Mouse (Mus musculus) heart, embryonic 10.5 days (tissue): Measurements from ENCODE around the gene Rft1. TPM values are rescaled to one million over a fixed set of nuclear protein-coding genes. Genes with fewer than 3 reads are reported as not detected.

Experiments used
- DNase-seq: peaks from one replicate; pipeline ENCODE4 v3.0.0-alpha.2; 2017; ENCODE audit warnings: low spot score
- H3K27ac ChIP-seq: fragments of 300-500 bp; sonication (generic); 2 replicates; pipeline ENCODE4 v1.5.1; 2016; ENCODE audit warnings: mild to moderate bottlenecking
- H3K27me3 ChIP-seq: fragments of 300-500 bp; sonication (generic); 2 replicates; pipeline ENCODE4 v1.6.1; 2016; ENCODE audit warnings: mild to moderate bottlenecking; ENCODE audit not compliant: poor library complexity, insufficient read depth, severe bottlenecking
- H3K36me3 ChIP-seq: fragments of 300-500 bp; sonication (generic); 2 replicates; pipeline ENCODE4 v1.6.1; 2016; ENCODE audit warnings: mild to moderate bottlenecking, moderate library complexity
- H3K4me1 ChIP-seq: fragments of 300-500 bp; sonication (generic); 2 replicates; pipeline ENCODE4 v1.6.1; 2016; ENCODE audit warnings: mild to moderate bottlenecking
- H3K4me3 ChIP-seq: fragments of 300-500 bp; sonication (generic); 2 replicates; pipeline ENCODE4 v1.5.1; 2016; ENCODE audit warnings: mild to moderate bottlenecking, moderate library complexity
- H3K9me3 ChIP-seq: fragments of 300-500 bp; sonication (generic); 2 replicates; pipeline ENCODE4 v1.6.1; 2016; ENCODE audit warnings: mild to moderate bottlenecking, moderate library complexity
- WGBS: fragments of 180-500 bp; shearing (Covaris S2); methylation state at CpG from one replicate; pipeline ENCODE4 v1.1.7; 2016; 5-methylcytosine and 5-hydroxymethylcytosine counted together
- polyA plus RNA-seq: library from polyadenylated mRNA; unstranded; fragments of >200 nt; fragmentation: Nextera tagmentation; extraction: Ambion mirVana; gene quantifications from 2 replicates; pipeline ENCODE4 v1.2.1, GENCODE M21; 2016

Rft1 gene
- 11.6 and 11.8 TPM in 2 replicates for polyA plus RNA-seq

DNA sequence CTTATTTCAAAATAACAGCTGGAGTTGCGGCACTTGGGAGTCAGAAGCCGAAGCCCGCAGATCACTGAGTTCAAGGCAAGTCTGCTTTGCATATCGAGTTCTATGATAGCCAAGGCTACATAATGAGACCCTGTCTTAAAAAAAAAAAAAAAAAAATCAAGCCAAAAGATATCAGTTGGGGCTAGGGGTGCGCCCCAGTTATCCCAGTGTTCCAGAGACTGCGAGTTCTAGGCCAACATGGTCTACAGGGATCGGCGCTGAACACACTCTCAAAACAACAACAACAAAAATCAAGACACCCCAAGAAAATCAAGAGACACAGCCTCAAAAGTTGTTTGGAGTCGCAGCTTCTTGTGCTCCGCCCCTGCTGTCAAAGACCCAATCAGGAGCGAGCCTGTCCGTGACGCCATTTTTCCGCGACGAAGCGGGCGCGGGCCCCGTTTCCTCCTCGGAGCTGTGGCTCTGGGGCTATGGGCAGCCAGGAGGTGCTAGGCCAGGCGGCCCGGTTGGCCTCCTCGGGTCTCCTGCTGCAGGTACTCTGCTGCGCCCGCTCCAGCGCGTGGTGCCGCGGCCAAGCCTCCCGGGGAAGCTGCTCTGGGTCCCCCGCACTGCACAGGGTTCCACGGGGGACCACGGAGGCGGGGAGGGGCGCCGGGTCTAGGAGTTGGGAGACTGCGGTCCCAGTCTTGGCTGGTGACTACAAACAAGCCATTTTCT lies at the start of gene Rft1:
Rft1 (plus strand) TSS at position 418 of the 717 bp plus-strand sequence.
- peaks cover 12% of the 10 kb centered on the region; the same call in 1 of the 2 replicates for H3K4me1 ChIP-seq

DNA sequence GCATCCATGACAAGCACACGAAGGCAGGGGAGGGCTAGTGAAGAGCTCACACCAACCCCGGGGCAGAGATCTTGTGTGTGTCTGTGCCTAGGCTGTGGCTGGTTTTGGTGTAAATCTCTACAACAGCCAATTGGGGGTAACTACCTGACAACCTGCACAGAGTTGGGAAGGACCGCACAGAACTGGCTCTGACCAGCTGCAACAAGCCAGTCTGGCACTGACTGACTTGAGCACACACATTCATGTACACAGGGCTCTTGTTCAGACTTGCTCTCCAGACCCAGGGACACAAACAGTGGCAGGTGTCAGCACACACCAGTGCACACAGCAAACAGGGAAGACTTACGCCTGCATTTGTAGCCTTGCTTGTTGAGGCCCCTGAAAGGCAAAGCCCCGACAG lies 47.3 kb upstream of the Rft1 start:
- no peaks in the 10 kb centered on the region for H3K9me3 ChIP-seq
- H3K4me3 ChIP-seq: no peak overlapping the region
- peaks cover 56% of the 10 kb centered on the region for H3K36me3 ChIP-seq
- H3K27ac ChIP-seq: no peak overlapping the region
- H3K27me3 ChIP-seq: no peaks in the 10 kb centered on the region
- no peak for DNase-seq
- 83% methylated on average over 5 of the region's 5 CpGs for WGBS
- H3K4me1 ChIP-seq: peaks cover 22% of the 10 kb centered on the region

More for the DNA sequence above, at the start of gene Rft1:
- DNase-seq: peak; percentile 99
- Histone ChIP-seq H3K36me3 (peaks cover 3% of the 10 kb centered on the region; the same call in 1 of the 2 replicates), H3K4me3 (peak within 1 kb of the TSS; percentile 98), H3K27ac (peak within 1 kb of the TSS; percentile 99), H3K9me3 (no peaks in the 10 kb centered on the region), H3K27me3 (no peaks in the 10 kb centered on the region; the same call in 1 of the 2 replicates)
- 2% methylated on average over 38 of the region's 38 CpGs for WGBS

DNA sequence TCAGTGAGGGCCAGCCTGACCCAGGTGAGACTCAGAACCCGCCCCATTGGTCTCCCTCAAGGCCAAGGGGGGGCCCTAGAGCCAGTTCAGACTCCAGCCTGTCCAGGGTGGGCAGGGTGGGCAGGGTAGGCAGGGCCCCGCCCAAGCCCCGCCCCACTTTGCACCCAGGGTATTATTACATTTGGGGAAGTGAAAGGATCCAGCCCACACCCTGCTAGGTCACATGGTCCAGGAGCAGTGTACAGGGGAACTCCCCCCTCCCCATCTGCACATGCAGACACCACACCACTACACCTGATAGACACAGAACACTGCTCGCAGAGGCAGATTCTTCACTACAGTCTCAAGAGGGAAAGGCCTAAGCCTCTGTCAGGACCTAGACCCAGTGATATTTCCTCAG lies 46.5 kb upstream of the Rft1 start:
- H3K27ac ChIP-seq: no peak overlapping the region
- H3K4me1 ChIP-seq: peaks cover 23% of the 10 kb centered on the region
- no peaks in the 10 kb centered on the region for H3K9me3 ChIP-seq
- no peak overlapping the region for H3K4me3 ChIP-seq
- peaks cover 47% of the 10 kb centered on the region for H3K36me3 ChIP-seq
- DNase-seq: no peak
- H3K27me3 ChIP-seq: no peaks in the 10 kb centered on the region
- 83% methylated on average over 4 of the region's 4 CpGs for WGBS

DNA sequence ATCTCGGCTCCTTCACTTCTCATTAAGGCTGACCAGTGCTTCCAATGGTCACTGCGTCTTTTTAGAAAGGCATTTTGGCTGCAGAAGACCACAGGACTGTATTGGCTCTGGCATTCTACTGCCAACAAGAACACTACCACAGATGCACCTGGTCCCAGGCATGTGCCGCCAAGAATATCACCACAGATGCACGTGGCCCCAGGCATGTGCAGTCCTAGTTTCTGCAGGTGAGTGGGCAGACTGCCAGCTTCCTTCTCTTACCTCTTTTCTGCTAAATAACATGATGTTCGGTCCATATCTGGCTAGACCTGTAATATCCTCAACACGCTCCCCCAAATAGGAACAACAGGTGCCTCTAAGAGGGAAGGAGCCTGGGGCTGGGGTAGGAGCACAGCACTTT lies 46.0 kb upstream of the Rft1 start:
- no peaks in the 10 kb centered on the region for H3K27me3 ChIP-seq
- H3K36me3 ChIP-seq: peaks cover 46% of the 10 kb centered on the region
- no peak for DNase-seq
- no peak overlapping the region for H3K4me3 ChIP-seq
- peaks cover 25% of the 10 kb centered on the region for H3K4me1 ChIP-seq
- no peaks in the 10 kb centered on the region for H3K9me3 ChIP-seq
- H3K27ac ChIP-seq: no peak overlapping the region
- WGBS: 90% methylated on average over 6 of the region's 6 CpGs

DNA sequence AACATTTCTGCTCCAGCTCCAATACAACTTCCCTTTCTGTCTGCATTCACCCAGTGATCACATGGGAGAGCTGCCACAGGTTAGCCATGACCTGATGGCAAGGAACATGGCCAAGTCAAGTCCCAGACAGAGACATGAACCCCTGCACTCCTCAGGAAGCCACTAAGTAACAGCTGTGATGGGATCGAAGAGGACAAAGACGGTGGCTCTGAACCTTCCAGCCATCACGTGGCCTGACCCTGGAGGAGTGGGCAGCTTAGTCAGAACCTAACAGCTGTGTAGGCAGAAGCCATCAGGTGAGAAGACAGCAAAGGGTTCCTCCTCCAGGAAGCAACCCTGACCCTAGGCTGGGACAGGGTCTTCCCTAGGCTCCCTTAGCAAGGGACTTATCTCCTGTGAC lies 44.7 kb upstream of the Rft1 start:
- Histone ChIP-seq H3K27ac (no peak overlapping the region), H3K27me3 (no peaks in the 10 kb centered on the region; the same call in 1 of the 2 replicates), H3K9me3 (no peaks in the 10 kb centered on the region), H3K4me1 (peaks cover 27% of the 10 kb centered on the region), H3K36me3 (peaks cover 40% of the 10 kb centered on the region), H3K4me3 (no peak overlapping the region)
- 88% methylated on average over 3 of the region's 3 CpGs for WGBS
- DNase-seq: no peak

DNA sequence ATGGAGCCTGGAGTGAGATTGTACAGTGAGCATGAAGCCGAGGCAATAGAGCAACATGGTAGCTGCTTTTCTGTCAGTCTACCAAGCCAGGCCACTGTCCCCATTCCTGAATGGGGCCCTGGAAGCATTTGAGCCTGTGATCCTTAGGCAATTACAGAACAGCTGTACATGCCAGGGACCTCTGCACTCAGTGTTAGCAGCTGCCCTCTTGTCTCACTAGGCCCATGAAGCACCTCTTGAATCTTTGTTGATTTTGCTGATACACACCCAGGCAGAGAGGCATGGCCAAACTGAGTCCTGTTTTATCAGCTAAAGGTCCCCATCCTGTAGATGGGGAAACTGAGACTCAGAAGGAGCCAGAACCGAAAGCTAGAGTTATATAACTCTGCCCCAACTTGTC lies 43.9 kb upstream of the Rft1 start:
- Histone ChIP-seq H3K27me3 (no peaks in the 10 kb centered on the region; the same call in 1 of the 2 replicates), H3K27ac (no peak overlapping the region), H3K9me3 (no peaks in the 10 kb centered on the region), H3K36me3 (peaks cover 38% of the 10 kb centered on the region), H3K4me3 (no peak overlapping the region), H3K4me1 (peaks cover 31% of the 10 kb centered on the region)
- no peak for DNase-seq
- 80% methylated on average over 2 of the region's 2 CpGs for WGBS

DNA sequence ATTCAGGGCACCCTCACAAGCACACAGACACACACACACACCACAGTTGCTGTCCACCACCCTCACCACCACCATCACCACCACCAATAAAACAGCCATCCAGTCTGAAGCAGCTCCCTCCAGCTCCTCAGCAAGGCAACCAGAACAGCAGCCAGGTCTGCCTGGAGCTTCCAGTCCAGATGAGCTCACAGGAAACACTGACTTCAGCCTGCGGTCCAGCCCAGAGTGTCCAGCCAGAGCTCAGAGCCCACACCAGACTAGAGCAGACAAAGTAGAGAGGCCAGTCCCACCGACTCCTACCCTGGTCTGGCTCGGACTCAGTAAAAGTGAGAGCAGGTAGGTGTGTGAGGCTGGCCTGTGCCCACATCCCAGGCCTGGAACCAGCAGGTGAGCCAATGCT lies 43.2 kb upstream of the Rft1 start:
- no peak overlapping the region for H3K4me3 ChIP-seq
- no peaks in the 10 kb centered on the region; the same call in 1 of the 2 replicates for H3K27me3 ChIP-seq
- 73% methylated on average over 3 of the region's 3 CpGs for WGBS
- H3K9me3 ChIP-seq: no peaks in the 10 kb centered on the region
- H3K4me1 ChIP-seq: peaks cover 31% of the 10 kb centered on the region
- DNase-seq: no peak
- peaks cover 32% of the 10 kb centered on the region for H3K36me3 ChIP-seq
- no peak overlapping the region for H3K27ac ChIP-seq

DNA sequence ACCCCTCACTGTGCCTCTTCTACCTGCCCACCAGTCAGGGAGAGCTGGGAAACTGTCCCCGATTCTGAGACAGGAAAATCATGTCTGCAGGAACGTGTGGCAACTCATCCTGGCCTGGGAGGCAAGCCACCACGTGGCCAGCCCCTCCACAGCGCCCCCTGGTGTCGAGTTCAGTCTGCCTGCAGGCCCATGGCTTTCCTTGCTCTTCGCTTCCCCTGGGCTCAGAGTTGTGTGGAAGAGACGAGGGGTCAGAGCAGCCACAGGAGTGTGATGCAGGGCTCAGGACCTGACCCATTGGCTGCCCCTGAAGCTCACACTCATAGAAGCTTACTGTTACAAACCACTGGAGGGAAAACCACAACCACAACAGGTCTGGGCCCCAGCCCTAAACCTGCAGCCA lies 41.6 kb upstream of the Rft1 start:
- H3K27me3 ChIP-seq: no peaks in the 10 kb centered on the region; the same call in 1 of the 2 replicates
- peaks cover 31% of the 10 kb centered on the region for H3K4me1 ChIP-seq
- WGBS: 20% methylated on average over 7 of the region's 7 CpGs
- H3K36me3 ChIP-seq: peaks cover 21% of the 10 kb centered on the region
- peak; percentile 88 for DNase-seq
- no peaks in the 10 kb centered on the region for H3K9me3 ChIP-seq
- no peak overlapping the region for H3K27ac ChIP-seq
- H3K4me3 ChIP-seq: no peak overlapping the region

DNA sequence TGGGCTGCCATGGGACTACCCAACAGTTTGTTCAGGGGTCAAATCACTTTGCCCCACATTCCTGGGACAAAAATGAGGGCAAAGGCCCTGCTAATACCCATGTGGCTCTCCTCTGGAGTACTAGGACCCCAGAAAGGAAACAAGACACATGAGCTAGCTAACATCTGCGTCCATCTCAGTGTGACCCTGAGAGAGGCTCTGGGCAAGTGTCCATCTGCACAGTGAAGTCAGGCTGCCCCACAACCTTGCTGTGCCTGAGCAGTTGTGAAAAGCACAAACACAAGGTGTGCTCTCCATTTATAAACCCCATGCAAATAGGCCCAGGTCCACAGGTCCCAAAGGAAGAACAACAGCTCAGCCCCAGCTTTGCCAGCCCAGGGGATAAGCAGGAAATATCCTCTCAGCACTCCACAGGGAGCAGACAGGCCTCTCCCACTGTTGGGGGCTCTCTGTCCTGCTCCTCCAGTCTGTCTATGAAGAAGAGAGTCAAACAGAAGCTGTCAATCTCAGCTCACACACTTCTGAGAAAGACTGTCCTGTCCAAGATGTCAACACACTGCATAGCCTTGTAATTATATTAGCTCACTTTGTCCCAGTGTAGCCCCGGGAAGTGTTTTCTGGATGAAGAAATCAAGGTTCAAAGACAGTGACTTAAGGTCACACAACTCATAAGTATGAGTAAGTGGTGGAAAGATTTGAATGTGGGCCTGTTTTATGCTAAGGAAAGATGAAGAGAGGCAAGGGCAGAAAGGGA lies 41.0 kb upstream of the Rft1 start:
- 83% methylated on average over 2 of the region's 2 CpGs for WGBS
- DNase-seq: no peak
- Histone ChIP-seq H3K36me3 (peaks cover 19% of the 10 kb centered on the region), H3K4me1 (peaks cover 31% of the 10 kb centered on the region), H3K9me3 (no peaks in the 10 kb centered on the region), H3K27ac (no peak overlapping the region), H3K4me3 (no peak overlapping the region), H3K27me3 (no peaks in the 10 kb centered on the region; the same call in 1 of the 2 replicates)

DNA sequence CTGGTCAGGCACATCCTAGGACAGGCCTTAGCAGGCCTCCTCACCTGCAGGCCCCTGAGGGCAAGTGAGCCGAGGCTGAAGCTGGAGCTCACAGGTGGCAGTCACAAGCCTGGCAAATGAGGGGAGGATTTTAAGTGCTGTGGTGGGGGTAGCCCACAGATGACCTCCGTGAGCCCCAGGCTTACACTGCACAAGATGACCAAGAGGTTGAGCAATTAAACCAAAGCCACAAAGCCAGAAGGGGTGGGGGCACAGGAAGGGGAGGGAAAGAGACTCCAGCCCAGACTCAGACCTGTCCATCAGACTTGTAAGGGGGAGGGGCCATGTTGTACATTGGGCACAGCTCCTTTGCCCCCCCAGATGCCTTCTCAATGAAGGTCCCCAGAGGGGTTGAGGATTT lies 37.4 kb upstream of the Rft1 start:
- no peak overlapping the region for H3K4me3 ChIP-seq
- H3K36me3 ChIP-seq: 0 out of 2 replicates have a peak, but pooled peaks cover 4% of the 10 kb centered on the region
- H3K4me1 ChIP-seq: peaks cover 38% of the 10 kb centered on the region
- H3K9me3 ChIP-seq: no peaks in the 10 kb centered on the region
- H3K27ac ChIP-seq: no peak overlapping the region
- 61% methylated on average over 2 of the region's 2 CpGs for WGBS
- H3K27me3 ChIP-seq: no peaks in the 10 kb centered on the region; the same call in 1 of the 2 replicates
- DNase-seq: no peak

DNA sequence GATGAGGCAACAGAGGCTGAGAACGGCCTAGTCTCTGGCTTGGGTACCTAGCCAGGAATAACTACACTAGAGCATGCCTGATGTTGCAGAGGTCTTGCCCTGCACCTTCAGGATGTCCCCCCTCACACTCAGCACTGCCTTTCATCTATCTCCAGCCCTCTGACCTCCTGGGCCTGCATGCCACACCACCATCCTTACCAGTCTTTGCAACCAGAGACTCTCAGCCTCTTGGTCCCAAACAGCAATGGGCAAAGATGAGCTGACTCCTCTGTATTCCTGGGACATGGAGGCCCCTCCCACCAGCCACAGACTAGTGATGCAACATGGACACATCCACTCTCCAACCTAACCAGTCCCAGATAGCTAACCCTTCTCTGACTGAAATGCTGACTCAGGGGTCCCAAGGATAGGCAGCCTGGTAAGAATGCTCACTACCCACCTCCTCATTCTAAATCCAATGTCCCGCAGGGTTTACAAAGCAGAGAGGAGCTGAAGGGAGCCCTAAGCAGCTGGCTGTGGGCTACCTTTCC lies 35.3 kb upstream of the Rft1 start:
- H3K27ac ChIP-seq: no peak overlapping the region
- H3K4me3 ChIP-seq: no peak overlapping the region
- DNase-seq: no peak
- WGBS: 90% methylated on average over 2 of the region's 2 CpGs
- H3K4me1 ChIP-seq: peaks cover 40% of the 10 kb centered on the region
- no peaks in the 10 kb centered on the region for H3K9me3 ChIP-seq
- 0 out of 2 replicates have a peak, but pooled peaks cover 4% of the 10 kb centered on the region for H3K36me3 ChIP-seq
- no peaks in the 10 kb centered on the region; the same call in 1 of the 2 replicates for H3K27me3 ChIP-seq

DNA sequence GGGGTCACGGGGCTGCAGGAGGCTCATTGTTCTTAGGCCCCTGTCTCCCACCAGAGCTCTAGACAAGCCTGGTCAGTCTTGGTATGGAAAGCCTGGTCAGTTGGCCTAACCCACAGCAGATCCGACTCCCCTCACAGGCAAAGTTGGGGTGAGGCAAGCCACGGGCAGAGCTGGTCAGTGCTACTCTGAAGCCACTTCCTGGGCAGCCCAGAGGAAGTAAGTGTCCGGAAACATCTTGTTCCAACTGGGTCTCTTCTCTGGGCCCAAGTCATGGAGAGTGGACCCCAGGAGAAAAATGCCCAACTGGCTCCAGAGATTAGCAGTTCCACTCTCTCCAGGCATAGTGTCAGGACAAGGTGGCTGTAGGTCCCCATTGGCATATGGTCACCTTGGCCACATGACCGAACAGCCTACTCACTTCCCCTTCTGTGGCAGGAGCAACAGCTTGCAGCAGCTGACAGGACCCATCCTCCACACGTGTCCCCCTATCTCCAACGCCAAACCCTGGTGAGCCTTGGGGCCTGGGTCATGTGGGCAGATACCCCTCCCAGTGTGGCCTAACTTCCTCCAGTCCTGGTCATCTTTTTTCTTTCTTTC lies 34.1 kb upstream of the Rft1 start:
- 60% methylated on average over 7 of the region's 7 CpGs for WGBS
- no peak overlapping the region for H3K4me3 ChIP-seq
- DNase-seq: no peak

More for the DNA sequence above, 34.1 kb upstream of the Rft1 start:
- H3K4me1 ChIP-seq: peaks cover 45% of the 10 kb centered on the region
- H3K27me3 ChIP-seq: no peaks in the 10 kb centered on the region
- H3K27ac ChIP-seq: peak overlapping the region; percentile 49; the same call in 1 of the 2 replicates
- H3K36me3 ChIP-seq: 0 out of 2 replicates have a peak, but pooled peaks cover 4% of the 10 kb centered on the region
- no peaks in the 10 kb centered on the region for H3K9me3 ChIP-seq
